Mouse (Mus musculus) heart, embryonic 11.5 days (tissue): ENCODE measurements around the gene Gm20388. TPM values are rescaled to one million over a fixed set of nuclear protein-coding genes. Genes with fewer than 3 reads are reported as not detected.

Experiments
- ATAC-seq: fragments of 200-750 bp; cut with Nextera tagmentation; replicated peaks from 2 replicates; pipeline ENCODE4 v1.8.0; 2017; ENCODE audit warnings: moderate library complexity; ENCODE audit not compliant: insufficient number of reproducible peaks, low FRiP score, low TSS enrichment
- H3K27ac ChIP-seq: fragments of 300-500 bp; sonication (generic); 2 replicates; pipeline ENCODE4 v1.5.1; 2014; ENCODE audit warnings: mild to moderate bottlenecking, low read depth, low read length
- H3K27me3 ChIP-seq: fragments of 300-500 bp; sonication (generic); 2 replicates; pipeline ENCODE4 v1.6.1; 2014; ENCODE audit warnings: mild to moderate bottlenecking, low read length, mixed read lengths; ENCODE audit not compliant: control insufficient read depth, insufficient read depth
- H3K36me3 ChIP-seq: fragments of 300-500 bp; sonication (generic); 2 replicates; pipeline ENCODE4 v1.6.1; 2014; ENCODE audit warnings: mild to moderate bottlenecking, low read length, moderate library complexity, mixed read lengths; ENCODE audit not compliant: control insufficient read depth, insufficient read depth
- H3K4me1 ChIP-seq: fragments of 300-500 bp; sonication (generic); 2 replicates; pipeline ENCODE4 v1.6.1; 2014; ENCODE audit warnings: low read length; ENCODE audit not compliant: control insufficient read depth, insufficient read depth
- H3K4me2 ChIP-seq: fragments of 300-500 bp; sonication (generic); 2 replicates; pipeline ENCODE4 v1.6.1; 2014; ENCODE audit warnings: mild to moderate bottlenecking, moderate library complexity
- H3K4me3 ChIP-seq: fragments of 300-500 bp; sonication (generic); 2 replicates; pipeline ENCODE4 v1.5.1; 2014; ENCODE audit warnings: low read depth, low read length
- H3K9ac ChIP-seq: fragments of 300-500 bp; sonication (generic); 2 replicates; pipeline ENCODE4 v1.6.1; 2014; ENCODE audit warnings: mild to moderate bottlenecking, low read depth, low read length, moderate library complexity
- H3K9me3 ChIP-seq: fragments of 300-500 bp; sonication (generic); replicated peaks from 2 replicates; pipeline ENCODE4 v1.6.1; 2016; ENCODE audit warnings: low read length; ENCODE audit not compliant: control insufficient read depth
- WGBS: fragments of 180-500 bp; shearing (Covaris S2); extraction: QIAGEN DNeasy Blood & Tissue Kit; methylation state at CpG from one replicate; pipeline ENCODE4 v1.1.7; 2014; ENCODE audit not compliant: insufficient replicate concordance; 5-methylcytosine and 5-hydroxymethylcytosine counted together
- polyA plus RNA-seq: library from polyadenylated mRNA; unstranded; fragments of >200 nt; fragmentation: Nextera tagmentation; extraction: Ambion mirVana; gene quantifications from 2 replicates; pipeline ENCODE4 v1.2.1, GENCODE M21; 2014

Gene Gm20388
- polyA plus RNA-seq, 1 experiment from 2014 or later, result 6.4 TPM

DNA sequence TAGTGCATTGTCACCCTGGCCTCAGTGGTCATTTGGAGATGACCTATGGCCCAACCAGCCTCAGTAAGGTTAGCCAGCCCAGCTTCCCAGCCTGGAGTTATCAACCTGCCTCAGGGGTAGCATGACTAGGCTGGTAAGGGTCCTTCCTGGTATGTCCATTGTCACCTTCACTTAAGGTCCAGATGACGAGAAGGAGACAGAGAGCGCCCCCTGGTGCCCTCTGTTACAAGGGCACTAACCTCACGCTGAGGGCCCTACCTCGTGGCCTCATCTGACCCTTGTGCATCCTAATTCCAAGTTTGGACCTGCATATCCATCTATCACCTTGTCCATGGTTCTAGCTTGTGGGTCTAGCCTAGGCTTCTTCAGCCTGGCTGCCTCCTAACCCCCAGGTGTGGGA, 1774.8 kb downstream of the Gm20388 start:
- Histone ChIP-seq H3K9ac (no peak overlapping the region), H3K4me1 (peaks cover 11% of the 10 kb centered on the region), H3K27ac (no peak overlapping the region), H3K27me3 (no peaks in the 10 kb centered on the region), H3K9me3 (no peaks in the 10 kb centered on the region), H3K4me2 (no peak overlapping the region), H3K36me3 (no peaks in the 10 kb centered on the region), H3K4me3 (no peak overlapping the region)
- no peak for ATAC-seq
- 20% methylated on average over 4 of the region's 4 CpGs for WGBS

DNA sequence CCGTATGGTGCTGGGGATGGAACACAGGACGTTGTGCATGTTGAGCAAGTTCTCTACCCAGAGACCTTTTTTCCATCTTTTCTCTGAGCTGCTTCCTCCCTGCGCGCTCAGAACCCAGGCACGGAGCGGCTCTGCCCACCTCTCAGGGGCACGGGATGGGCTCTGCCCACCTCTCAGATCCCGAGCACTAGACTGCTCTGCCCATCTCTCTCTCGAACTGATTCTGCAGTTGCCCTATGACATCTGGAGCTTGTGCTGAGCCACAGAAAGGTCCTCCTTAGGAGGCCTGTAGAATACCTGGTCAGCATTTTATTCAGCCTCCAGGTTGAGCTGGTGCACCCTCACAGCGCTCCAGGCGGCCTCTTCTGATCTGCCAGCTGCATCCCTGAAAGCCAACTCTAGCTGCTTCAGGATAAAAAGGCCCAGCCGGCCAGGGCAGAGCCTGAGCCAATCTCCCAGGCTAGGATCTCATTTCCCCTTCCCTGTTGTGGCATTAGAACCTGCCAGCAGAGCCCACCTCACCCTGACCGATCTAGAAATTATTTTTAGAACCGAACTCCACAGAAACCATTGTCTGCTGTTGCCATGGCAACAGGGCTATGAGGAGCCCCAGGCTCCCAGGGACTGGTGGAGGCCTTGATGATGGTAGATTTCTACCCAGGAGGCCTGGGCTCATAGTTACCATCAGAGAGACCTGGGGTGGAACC, 1777.0 kb downstream of the Gm20388 start:
- no peaks in the 10 kb centered on the region for H3K9me3 ChIP-seq
- H3K9ac ChIP-seq, result 0 out of 2 replicates have a peak overlapping the region, but pooled peaks have one; percentile 39
- H3K4me2 ChIP-seq, result no peak overlapping the region
- H3K27me3 ChIP-seq, result no peaks in the 10 kb centered on the region
- H3K4me1 ChIP-seq, result peaks cover 11% of the 10 kb centered on the region
- ATAC-seq, result no peak
- H3K4me3 ChIP-seq, result no peak overlapping the region
- H3K36me3 ChIP-seq, result no peaks in the 10 kb centered on the region
- H3K27ac ChIP-seq, result no peak overlapping the region
- 53% methylated on average over 14 of the region's 14 CpGs for WGBS

DNA sequence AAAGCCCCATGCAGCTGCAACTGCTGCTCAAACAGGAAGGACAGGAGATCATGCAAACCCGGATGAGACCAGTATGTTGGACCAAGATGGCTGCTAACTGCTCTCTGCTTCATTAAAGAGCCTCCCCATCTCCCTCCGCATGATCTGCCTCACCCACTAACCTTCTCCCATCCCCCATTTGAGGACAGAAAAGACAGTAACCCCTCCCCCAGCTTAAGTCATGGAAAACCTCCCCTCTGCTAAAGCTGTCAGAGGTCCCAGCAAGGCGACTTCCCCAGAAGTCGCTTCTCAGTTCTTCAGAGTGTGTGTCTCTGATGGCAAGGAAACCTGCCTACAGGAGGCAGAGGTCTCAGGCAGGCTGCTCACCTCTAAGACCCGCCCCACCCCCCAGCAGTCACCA, 1777.9 kb downstream of the Gm20388 start:
- Histone ChIP-seq H3K9me3 (no peaks in the 10 kb centered on the region), H3K36me3 (no peaks in the 10 kb centered on the region), H3K27me3 (no peaks in the 10 kb centered on the region), H3K4me1 (peaks cover 11% of the 10 kb centered on the region), H3K27ac (no peak overlapping the region), H3K9ac (no peak overlapping the region), H3K4me2 (no peak overlapping the region), H3K4me3 (no peak overlapping the region)
- 35% methylated on average over 5 of the region's 5 CpGs for WGBS
- no peak for ATAC-seq

DNA sequence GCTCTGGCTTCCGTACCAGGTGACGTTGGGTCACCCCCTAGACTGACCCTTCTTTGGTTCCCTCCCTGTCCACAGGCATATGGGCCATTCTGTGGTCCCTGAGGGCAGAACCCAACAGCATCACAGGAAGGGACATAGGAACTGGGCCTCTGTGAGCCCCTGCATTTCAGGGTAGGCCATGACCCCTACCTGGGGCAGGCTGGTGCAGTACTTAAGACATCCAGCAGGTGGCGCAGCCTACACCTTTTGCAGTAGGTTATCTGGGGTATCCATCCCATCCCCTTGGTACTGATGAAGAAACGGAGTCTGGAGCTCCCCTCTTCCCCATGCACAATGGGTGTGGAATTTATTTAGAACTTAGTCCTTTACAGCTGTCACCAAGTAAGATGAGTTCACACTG, 1783.8 kb downstream of the Gm20388 start:
- Histone ChIP-seq H3K27me3 (no peaks in the 10 kb centered on the region; the same call in 1 of the 2 replicates), H3K4me1 (peaks cover 4% of the 10 kb centered on the region; the same call in 1 of the 2 replicates), H3K4me2 (no peak overlapping the region), H3K36me3 (no peaks in the 10 kb centered on the region), H3K9me3 (no peaks in the 10 kb centered on the region), H3K9ac (no peak overlapping the region), H3K4me3 (no peak overlapping the region), H3K27ac (no peak overlapping the region)
- WGBS, result 55% methylated on average over 4 of the region's 4 CpGs
- no peak for ATAC-seq

DNA sequence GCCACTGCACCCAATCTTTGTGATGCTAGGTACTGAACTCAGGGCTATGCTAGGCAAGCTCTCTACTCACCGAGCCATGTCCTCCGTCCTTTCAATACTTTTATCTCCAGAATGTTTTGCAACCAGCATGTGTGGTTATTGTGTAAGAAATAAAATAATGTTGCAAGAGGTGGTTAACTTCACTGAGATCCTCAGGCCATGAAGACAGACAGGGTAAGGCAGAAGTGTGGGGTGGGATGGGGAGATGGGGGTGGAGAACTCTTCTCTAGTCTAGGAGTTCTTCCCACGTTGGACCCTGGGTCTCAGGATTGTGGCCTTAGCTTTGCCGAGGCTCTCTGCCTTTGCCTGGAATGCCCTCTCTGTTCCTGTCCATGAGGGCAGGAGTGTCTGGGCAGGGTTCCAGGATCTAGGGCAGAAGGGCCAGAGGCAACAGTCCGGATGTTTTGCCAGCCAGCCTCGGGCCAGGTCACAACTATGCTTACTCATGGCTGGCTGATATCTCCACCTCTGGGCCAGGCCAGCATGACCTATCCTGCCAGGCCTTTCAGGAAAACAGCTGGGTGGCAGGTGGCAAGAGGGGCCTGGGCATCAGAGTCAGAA, 1785.0 kb downstream of the Gm20388 start:
- no peak overlapping the region for H3K4me2 ChIP-seq
- no peaks in the 10 kb centered on the region for H3K36me3 ChIP-seq
- peaks cover 4% of the 10 kb centered on the region; the same call in 1 of the 2 replicates for H3K4me1 ChIP-seq
- 62% methylated on average over 6 of the region's 6 CpGs for WGBS
- H3K4me3 ChIP-seq, result no peak overlapping the region
- no peak for ATAC-seq
- H3K27ac ChIP-seq, result no peak overlapping the region
- H3K9me3 ChIP-seq, result no peaks in the 10 kb centered on the region
- H3K9ac ChIP-seq, result no peak overlapping the region
- no peaks in the 10 kb centered on the region; the same call in 1 of the 2 replicates for H3K27me3 ChIP-seq

DNA sequence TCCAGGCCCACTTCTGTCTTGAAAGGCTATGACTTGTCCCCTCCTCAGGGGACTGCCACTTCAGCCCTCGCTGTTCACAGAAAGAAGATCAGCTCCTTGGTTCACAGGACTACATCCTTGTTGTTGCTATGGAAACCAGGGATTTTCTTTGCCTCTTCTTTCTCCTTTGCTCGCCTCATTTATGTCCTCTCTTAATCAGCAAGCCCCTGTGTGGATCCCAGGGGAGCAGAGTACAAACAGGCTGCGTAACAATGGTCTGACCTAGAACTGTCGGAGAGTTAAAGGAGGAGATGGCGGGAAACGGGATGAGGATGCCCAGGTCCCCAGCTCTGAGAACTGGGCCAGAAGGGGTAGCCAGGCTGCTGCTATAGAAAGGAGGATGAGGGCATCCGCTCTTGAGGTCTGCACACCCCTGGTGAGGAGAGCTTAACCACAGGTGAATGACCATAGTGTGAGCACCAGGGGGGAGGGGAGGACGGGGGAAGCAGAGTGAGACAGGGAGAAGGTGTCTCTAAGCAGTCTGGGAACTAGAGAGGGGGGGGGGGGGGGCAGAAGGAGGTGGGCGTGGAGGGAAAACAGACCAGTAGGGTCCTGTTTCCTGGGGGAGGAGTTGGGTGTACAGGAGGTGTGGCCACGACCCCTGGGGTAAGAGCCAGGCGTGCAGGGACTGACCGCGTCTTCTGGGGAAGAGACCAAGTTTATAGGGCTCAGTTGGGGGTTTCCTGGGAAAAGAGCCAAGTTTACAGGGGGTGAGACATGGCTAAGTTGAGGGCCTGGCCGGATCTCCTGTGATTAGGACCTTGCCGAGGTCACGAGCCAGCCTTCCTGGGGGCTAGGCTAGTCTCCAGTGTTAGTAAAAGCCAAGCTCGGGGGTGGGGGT, 1787.3 kb downstream of the Gm20388 start:
- H3K9ac ChIP-seq, result peak overlapping the region; percentile 43; the same call in 1 of the 2 replicates
- WGBS, result 3% methylated on average over 17 of the region's 17 CpGs
- H3K27ac ChIP-seq, result no peak overlapping the region
- no peaks in the 10 kb centered on the region for H3K9me3 ChIP-seq
- H3K4me1 ChIP-seq, result peaks cover 4% of the 10 kb centered on the region; the same call in 1 of the 2 replicates
- H3K36me3 ChIP-seq, result no peaks in the 10 kb centered on the region
- peak overlapping the region; percentile 62 for H3K4me2 ChIP-seq
- H3K27me3 ChIP-seq, result no peaks in the 10 kb centered on the region; the same call in 1 of the 2 replicates
- peak; percentile 48; the same call in 1 of the 2 replicates for ATAC-seq
- peak overlapping the region; percentile 20; the same call in 1 of the 2 replicates for H3K4me3 ChIP-seq

DNA sequence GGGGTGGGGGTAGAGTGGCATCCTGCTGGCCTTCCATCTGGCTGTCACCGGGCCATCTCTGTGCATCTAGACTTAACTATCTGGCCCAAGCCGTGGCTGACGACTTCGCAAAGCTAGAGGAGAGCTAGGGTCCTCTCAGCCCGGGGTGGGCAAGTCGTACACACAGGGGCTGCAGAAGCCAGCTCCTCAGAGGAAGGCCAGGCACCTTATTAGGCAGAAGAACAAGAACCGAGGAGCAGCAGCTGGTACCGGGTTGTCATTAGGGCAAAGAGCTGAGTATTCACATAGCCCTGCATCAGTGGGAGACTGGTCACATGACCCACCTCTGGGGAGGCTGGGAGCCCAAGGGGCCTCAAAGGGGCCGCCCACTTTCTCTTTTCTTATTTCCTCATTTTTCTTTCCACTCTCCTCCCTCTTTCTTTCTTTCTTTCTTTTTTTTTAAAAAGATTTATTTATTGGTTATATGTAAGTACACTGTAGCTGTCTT, 1788.0 kb downstream of the Gm20388 start:
- peaks cover 4% of the 10 kb centered on the region; the same call in 1 of the 2 replicates for H3K4me1 ChIP-seq
- peak overlapping the region; percentile 62 for H3K4me2 ChIP-seq
- WGBS, result 5% methylated on average over 9 of the region's 9 CpGs
- H3K4me3 ChIP-seq, result peak overlapping the region; percentile 20; the same call in 1 of the 2 replicates
- no peaks in the 10 kb centered on the region for H3K36me3 ChIP-seq
- no peaks in the 10 kb centered on the region; the same call in 1 of the 2 replicates for H3K27me3 ChIP-seq
- peak overlapping the region; percentile 43; the same call in 1 of the 2 replicates for H3K9ac ChIP-seq
- no peak overlapping the region for H3K27ac ChIP-seq
- ATAC-seq, result peak; percentile 16; the same call in 1 of the 2 replicates
- H3K9me3 ChIP-seq, result no peaks in the 10 kb centered on the region

DNA sequence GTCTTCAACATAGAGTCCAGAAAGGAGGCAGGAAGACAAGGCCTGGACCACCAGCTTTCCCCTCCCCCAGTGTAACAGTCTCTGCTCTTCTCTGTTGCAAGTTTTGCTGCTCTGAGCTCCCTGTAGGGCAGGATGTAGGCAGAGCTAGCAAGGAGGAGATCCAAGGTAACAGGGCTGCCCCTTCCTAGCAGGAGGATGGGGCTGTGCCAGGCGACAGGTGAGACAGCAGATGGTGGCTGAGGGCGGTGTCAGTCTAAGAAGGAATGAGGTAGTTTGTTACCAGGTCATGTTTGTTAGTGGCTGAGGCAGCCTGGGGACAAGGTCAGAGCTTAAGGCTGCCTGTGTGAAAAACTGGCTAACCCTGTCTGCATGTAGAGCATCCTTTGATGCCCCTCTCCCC, 1789.3 kb downstream of the Gm20388 start:
- no peak for ATAC-seq
- 70% methylated on average over 2 of the region's 2 CpGs for WGBS

More for the DNA sequence above, 1789.3 kb downstream of the Gm20388 start:
- Histone ChIP-seq H3K9ac (no peak overlapping the region), H3K27me3 (no peaks in the 10 kb centered on the region; the same call in 1 of the 2 replicates), H3K36me3 (no peaks in the 10 kb centered on the region), H3K27ac (no peak overlapping the region), H3K9me3 (no peaks in the 10 kb centered on the region), H3K4me3 (no peak overlapping the region), H3K4me2 (no peak overlapping the region), H3K4me1 (peaks cover 4% of the 10 kb centered on the region; the same call in 1 of the 2 replicates)
